Mouse (Mus musculus) hindbrain, embryonic 12.5 days (tissue): ENCODE results near the gene Inafm2. TPM values are rescaled to one million over a fixed set of nuclear protein-coding genes. Genes with fewer than 3 reads are reported as not detected.

Experiments used
- ATAC-seq: fragments of 200-750 bp; cut with Nextera tagmentation; 2 replicates; pipeline ENCODE4 v1.8.0; 2017; ENCODE audit warnings: moderate TSS enrichment; ENCODE audit not compliant: low FRiP score
- H3K27ac ChIP-seq: fragments of 300-500 bp; sonication (generic); 2 replicates; pipeline ENCODE4 v1.5.1; 2016; ENCODE audit warnings: mild to moderate bottlenecking
- H3K27me3 ChIP-seq: fragments of 300-500 bp; sonication (generic); 2 replicates; pipeline ENCODE4 v1.6.1; 2016; ENCODE audit warnings: mild to moderate bottlenecking
- H3K36me3 ChIP-seq: fragments of 300-500 bp; sonication (generic); 2 replicates; pipeline ENCODE4 v1.6.1; 2016; ENCODE audit warnings: mild to moderate bottlenecking
- H3K4me1 ChIP-seq: fragments of 300-500 bp; sonication (generic); 2 replicates; pipeline ENCODE4 v1.6.1; 2016
- H3K4me2 ChIP-seq: fragments of 300-500 bp; sonication (generic); replicated peaks from 2 replicates; pipeline ENCODE4 v1.6.1; 2016; ENCODE audit warnings: mild to moderate bottlenecking
- H3K4me3 ChIP-seq: fragments of 300-500 bp; sonication (generic); 2 replicates; pipeline ENCODE4 v1.5.1; 2016; ENCODE audit warnings: mild to moderate bottlenecking
- H3K9ac ChIP-seq: fragments of 300-500 bp; sonication (generic); 2 replicates; pipeline ENCODE4 v1.6.1; 2016; ENCODE audit warnings: mild to moderate bottlenecking, moderate library complexity
- H3K9me3 ChIP-seq: fragments of 300-500 bp; sonication (generic); replicated peaks from 2 replicates; pipeline ENCODE4 v1.6.1; 2016; ENCODE audit warnings: mild to moderate bottlenecking
- WGBS: fragments of 180-500 bp; shearing (Covaris S2); methylation state at CpG from one replicate; pipeline ENCODE4 v1.1.7; 2016; 5-methylcytosine and 5-hydroxymethylcytosine counted together
- polyA plus RNA-seq: library from polyadenylated mRNA; unstranded; fragments of >200 nt; fragmentation: Nextera tagmentation; extraction: Ambion mirVana; gene quantifications from 2 replicates; pipeline ENCODE4 v1.2.1, GENCODE M21; 2016

The Inafm2 gene
- polyA plus RNA-seq, 1 experiment from 2014 or later = 24.2 TPM

- Histone ChIP-seq H3K9ac (peak within 1 kb of the TSS; percentile 65), H3K27ac (peak within 1 kb of the TSS; percentile 83), H3K36me3 (no peaks in the 10 kb centered on the region), H3K4me1 (peaks cover 15% of the 10 kb centered on the region), H3K9me3 (no peaks in the 10 kb centered on the region), H3K4me2 (peak within 1 kb of the TSS; percentile 59), H3K4me3 (peak within 1 kb of the TSS; percentile 42), H3K27me3 (peaks cover 18% of the 10 kb centered on the region)
- peak; percentile 92 for ATAC-seq
- 10% methylated on average over 39 of the region's 39 CpGs for WGBS
Measured at GRCm38 (mm10) chr2:118779504-118780480, 34.2 kb downstream of the Inafm2 start, which contains the start of gene Disp2. TSS of gene Disp2 (plus strand) at chr2:118779719.

- 0 out of 2 replicates have a peak overlapping the region, but pooled peaks have one; percentile 18 for H3K9ac ChIP-seq
- H3K4me3 ChIP-seq = no peak overlapping the region
- WGBS = 22% methylated on average over 1 of the region's 1 CpGs
- no peak overlapping the region for H3K27ac ChIP-seq
- H3K4me2 ChIP-seq = 0 out of 2 replicates have a peak overlapping the region, but pooled peaks have one; percentile 59
- 0 out of 2 replicates have a peak, but pooled peaks cover 3% of the 10 kb centered on the region for H3K36me3 ChIP-seq
- no peak for ATAC-seq
- H3K27me3 ChIP-seq = peaks cover 9% of the 10 kb centered on the region
- H3K4me1 ChIP-seq = peaks cover 15% of the 10 kb centered on the region
- H3K9me3 ChIP-seq = no peaks in the 10 kb centered on the region
Measured at GRCm38 (mm10) chr2:118781115-118781514, 35.6 kb downstream of the Inafm2 start.

- no peak overlapping the region for H3K27ac ChIP-seq
- H3K9ac ChIP-seq = no peak overlapping the region
- no peak overlapping the region for H3K4me3 ChIP-seq
- peaks cover 9% of the 10 kb centered on the region for H3K27me3 ChIP-seq
- H3K9me3 ChIP-seq = no peaks in the 10 kb centered on the region
- peaks cover 14% of the 10 kb centered on the region for H3K36me3 ChIP-seq
- 77% methylated on average over 4 of the region's 4 CpGs for WGBS
- no peak overlapping the region for H3K4me2 ChIP-seq
- no peak for ATAC-seq
- peaks cover 15% of the 10 kb centered on the region for H3K4me1 ChIP-seq
Measured at GRCm38 (mm10) chr2:118782303-118782702, 36.7 kb downstream of the Inafm2 start.

- Histone ChIP-seq H3K4me1 (peaks cover 15% of the 10 kb centered on the region), H3K9ac (no peak overlapping the region), H3K9me3 (no peaks in the 10 kb centered on the region), H3K4me2 (no peak overlapping the region), H3K4me3 (no peak overlapping the region), H3K27me3 (peaks cover 12% of the 10 kb centered on the region), H3K36me3 (peaks cover 16% of the 10 kb centered on the region), H3K27ac (no peak overlapping the region)
- ATAC-seq = no peak
- WGBS = 74% methylated on average over 5 of the region's 5 CpGs
Measured at GRCm38 (mm10) chr2:118783093-118783492, 37.5 kb downstream of the Inafm2 start.

GRCm38 (mm10) chr2:118783663-118784062 lies 38.1 kb downstream of the Inafm2 start:
- no peak overlapping the region for H3K9ac ChIP-seq
- H3K9me3 ChIP-seq = no peaks in the 10 kb centered on the region
- H3K4me1 ChIP-seq = peaks cover 15% of the 10 kb centered on the region
- H3K4me2 ChIP-seq = no peak overlapping the region
- H3K27me3 ChIP-seq = peaks cover 12% of the 10 kb centered on the region
- H3K27ac ChIP-seq = no peak overlapping the region
- no peak for ATAC-seq
- H3K36me3 ChIP-seq = peaks cover 16% of the 10 kb centered on the region
- H3K4me3 ChIP-seq = no peak overlapping the region
- 91% methylated on average over 7 of the region's 7 CpGs for WGBS

GRCm38 (mm10) chr2:118786525-118786924 lies 41.0 kb downstream of the Inafm2 start:
- peaks cover 18% of the 10 kb centered on the region for H3K27me3 ChIP-seq
- H3K4me2 ChIP-seq = no peak overlapping the region
- 95% methylated on average over 5 of the region's 5 CpGs for WGBS
- no peak overlapping the region for H3K9ac ChIP-seq
- H3K27ac ChIP-seq = no peak overlapping the region
- peaks cover 26% of the 10 kb centered on the region for H3K36me3 ChIP-seq
- no peak for ATAC-seq
- H3K9me3 ChIP-seq = no peaks in the 10 kb centered on the region
- H3K4me3 ChIP-seq = no peak overlapping the region
- peaks cover 9% of the 10 kb centered on the region; the same call in 1 of the 2 replicates for H3K4me1 ChIP-seq

GRCm38 (mm10) chr2:118789501-118789900 lies 43.9 kb downstream of the Inafm2 start:
- H3K4me3 ChIP-seq = no peak overlapping the region
- H3K36me3 ChIP-seq = peaks cover 38% of the 10 kb centered on the region
- peaks cover 19% of the 10 kb centered on the region for H3K27me3 ChIP-seq
- no peaks in the 10 kb centered on the region for H3K9me3 ChIP-seq
- H3K27ac ChIP-seq = no peak overlapping the region
- no peak for ATAC-seq
- H3K4me2 ChIP-seq = no peak overlapping the region
- no peak overlapping the region for H3K9ac ChIP-seq
- 90% methylated on average over 11 of the region's 11 CpGs for WGBS
- H3K4me1 ChIP-seq = peaks cover 9% of the 10 kb centered on the region; the same call in 1 of the 2 replicates

GRCm38 (mm10) chr2:118790221-118790550 lies 44.6 kb downstream of the Inafm2 start:
- Histone ChIP-seq H3K9me3 (no peaks in the 10 kb centered on the region), H3K9ac (no peak overlapping the region), H3K27me3 (peaks cover 19% of the 10 kb centered on the region), H3K4me2 (peak overlapping the region; percentile 38), H3K4me1 (peaks cover 9% of the 10 kb centered on the region; the same call in 1 of the 2 replicates), H3K4me3 (no peak overlapping the region), H3K36me3 (peaks cover 38% of the 10 kb centered on the region), H3K27ac (no peak overlapping the region)
- ATAC-seq = no peak; the same call in 1 of the 2 replicates
- WGBS = 56% methylated on average over 12 of the region's 12 CpGs

GRCm38 (mm10) chr2:118790551-118791525 lies 45.3 kb downstream of the Inafm2 start:
- H3K4me2 ChIP-seq = peak overlapping the region; percentile 38
- peaks cover 19% of the 10 kb centered on the region for H3K27me3 ChIP-seq
- no peak overlapping the region for H3K9ac ChIP-seq
- no peak overlapping the region for H3K27ac ChIP-seq
- WGBS = 28% methylated on average over 44 of the region's 44 CpGs
- peaks cover 9% of the 10 kb centered on the region; the same call in 1 of the 2 replicates for H3K4me1 ChIP-seq
- H3K4me3 ChIP-seq = no peak overlapping the region
- ATAC-seq = peak; percentile 53; the same call in 1 of the 2 replicates
- no peaks in the 10 kb centered on the region for H3K9me3 ChIP-seq
- peaks cover 38% of the 10 kb centered on the region for H3K36me3 ChIP-seq

- no peaks in the 10 kb centered on the region for H3K9me3 ChIP-seq
- H3K4me2 ChIP-seq = no peak overlapping the region
- no peak overlapping the region for H3K4me3 ChIP-seq
- H3K36me3 ChIP-seq = peaks cover 29% of the 10 kb centered on the region
- no peak for ATAC-seq
- H3K4me1 ChIP-seq = peaks cover 9% of the 10 kb centered on the region; the same call in 1 of the 2 replicates
- 95% methylated on average over 26 of the region's 26 CpGs for WGBS
- no peak overlapping the region for H3K27ac ChIP-seq
- no peak overlapping the region for H3K9ac ChIP-seq
- peaks cover 20% of the 10 kb centered on the region for H3K27me3 ChIP-seq
Measured at GRCm38 (mm10) chr2:118791591-118792258, 46.2 kb downstream of the Inafm2 start.

GRCm38 (mm10) chr2:118792259-118792613 lies 46.7 kb downstream of the Inafm2 start:
- peaks cover 22% of the 10 kb centered on the region for H3K27me3 ChIP-seq
- no peak overlapping the region for H3K27ac ChIP-seq
- no peak overlapping the region for H3K4me3 ChIP-seq
- H3K4me2 ChIP-seq = no peak overlapping the region
- WGBS = 77% methylated on average over 4 of the region's 4 CpGs
- H3K36me3 ChIP-seq = peaks cover 24% of the 10 kb centered on the region
- peaks cover 9% of the 10 kb centered on the region; the same call in 1 of the 2 replicates for H3K4me1 ChIP-seq
- H3K9me3 ChIP-seq = no peaks in the 10 kb centered on the region
- H3K9ac ChIP-seq = no peak overlapping the region
- ATAC-seq = no peak
